Mouse (Mus musculus): ENCODE measurements at regions not wholly inside any gene's neighbourhood (a gene's known extent, or its start where the extent isn't known, plus 50 kb on each side); places are given as distances from the start of the nearest gene placed in this dataset.
A peak's percentile ranks its signal among the peaks of the same experiment; 100 is the strongest.

- Histone ChIP-seq H3K79me2 (ENCODE audit: control insufficient read depth, insufficient read depth) (no peaks in the 10 kb centered on the region), H3K4me2 (ENCODE audit: low read depth) (peak overlapping the region; percentile 10), H3K27me3 (ENCODE audit: control insufficient read depth, insufficient read depth, insufficient read length) (no peaks in the 10 kb centered on the region), H3K36me3 (ENCODE audit: control insufficient read depth, insufficient read depth) (no peaks in the 10 kb centered on the region), H3ac (ENCODE audit: control insufficient read depth, insufficient read length) (no peak overlapping the region), H3K4me3 (no peak overlapping the region)
- no peak for TF ChIP-seq MAX (IDR thresholded peaks at IDR 0.05; ENCODE audit: low read depth)
- no peak for TF ChIP-seq MYOD1 (IDR thresholded peaks at IDR 0.05; ENCODE audit: control insufficient read depth in 1 of 3, insufficient read length in 2 of 3, low read depth in 2 of 3)
- TF ChIP-seq TCF12 (IDR thresholded peaks at IDR 0.05; ENCODE audit: insufficient read depth, poor library complexity, severe bottlenecking) = no peak
- TF ChIP-seq E2F4 (IDR thresholded peaks at IDR 0.05; ENCODE audit: insufficient read depth) = no peak
- no peak for TF ChIP-seq REST (IDR thresholded peaks at IDR 0.05; ENCODE audit: insufficient read depth, insufficient read length)
- no peak for TF ChIP-seq USF1 (IDR thresholded peaks at IDR 0.05; ENCODE audit: low read depth)
- no peak for TF ChIP-seq MYOG (IDR thresholded peaks at IDR 0.05; ENCODE audit: control insufficient read depth in 1 of 3, insufficient read depth in 1 of 3, insufficient read length in 2 of 3, low read depth in 2 of 3)
- TF ChIP-seq POLR2AphosphoS2 (IDR thresholded peaks at IDR 0.05; ENCODE audit: insufficient read length, low read depth) = no peak
Measured at GRCm38 (mm10) chr7:133176256-133177178, 52.4 kb upstream of the Ctbp2 start.
